Mouse (Mus musculus) cerebellum, adult 2 months (tissue): ENCODE data around the gene Cxcl9. TPM values are rescaled to one million over a fixed set of nuclear protein-coding genes. Genes with fewer than 3 reads are reported as not detected.

Experiments
- DNase-seq, 2 experiments: peaks; one replicate each; pipeline ENCODE4 v3.0.0; 2021
- H3K27ac ChIP-seq: fragments of 200-500 bp; 2 replicates; pipeline ENCODE4 v1.5.1; 2012; ENCODE audit warnings: low read length, control low read depth, inconsistent platforms; ENCODE audit not compliant: insufficient read depth
- H3K27me3 ChIP-seq: fragments of 200-500 bp; 2 replicates; pipeline ENCODE4 v1.6.1; 2012; ENCODE audit warnings: inconsistent platforms, mild to moderate bottlenecking, low read length, moderate library complexity; ENCODE audit not compliant: control insufficient read depth, insufficient read depth
- H3K4me1 ChIP-seq: fragments of 200-500 bp; 2 replicates; pipeline ENCODE4 v1.6.1; 2011; ENCODE audit warnings: low read length; ENCODE audit not compliant: control insufficient read depth, insufficient read depth
- H3K4me3 ChIP-seq: fragments of 200-500 bp; replicated peaks from 2 replicates; pipeline ENCODE3; 2011; ENCODE audit warnings: mild to moderate bottlenecking, low read depth, low read length, control low read depth; ENCODE audit not compliant: insufficient read depth
- CTCF ChIP-seq: fragments of 200-500 bp; IDR thresholded peaks from 2 replicates; pipeline ENCODE4 v1.5.1; 2011; ENCODE audit warnings: low read depth, mild to moderate bottlenecking, control low read depth, low read length, moderate library complexity, borderline replicate concordance; ENCODE audit not compliant: insufficient read depth
- POLR2A ChIP-seq: fragments of 200-500 bp; IDR thresholded peaks from 2 replicates; pipeline ENCODE4 v1.6.1; 2011; ENCODE audit warnings: low read length, control low read depth, borderline replicate concordance; ENCODE audit not compliant: insufficient read depth
- WGBS: fragments of 180-500 bp; shearing (Covaris S2); methylation state at CpG from one replicate; pipeline ENCODE4 v1.1.7; 2018; 5-methylcytosine and 5-hydroxymethylcytosine counted together
- polyA plus RNA-seq: library from polyadenylated mRNA; depleted of rRNA; stranded (reverse); fragments of >200 nt; gene quantifications from 2 replicates; pipeline ENCODE4 v1.2.3, GENCODE M21; 2012

Gene Cxcl9
- polyA plus RNA-seq, 1 experiment = not detected

DNA sequence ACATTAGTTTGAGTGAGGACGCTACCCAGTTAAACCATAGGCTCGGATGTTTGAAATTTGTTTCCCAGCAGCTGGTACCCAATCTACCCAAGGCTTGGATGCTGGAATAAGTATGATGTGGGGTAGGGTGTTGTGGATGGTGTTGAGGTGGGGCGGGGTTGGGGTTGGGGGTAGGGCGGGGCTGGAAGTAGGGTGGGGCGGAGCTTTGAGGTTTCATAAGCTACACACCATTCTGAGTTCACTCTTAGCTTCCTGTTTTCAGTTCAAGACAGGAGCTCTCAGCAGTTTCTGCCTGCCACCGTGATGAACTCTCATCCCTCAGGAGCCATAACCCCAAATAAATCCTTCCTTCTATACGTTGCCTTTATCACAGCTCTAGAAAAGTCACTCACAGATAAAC lies 9.8 kb downstream of the Cxcl9 start:
- no peaks in the 10 kb centered on the region for H3K27me3 ChIP-seq
- H3K4me3 ChIP-seq = no peak overlapping the region
- H3K4me1 ChIP-seq = no peaks in the 10 kb centered on the region
- H3K27ac ChIP-seq = no peak overlapping the region
- WGBS = 86% methylated on average over 7 of the region's 7 CpGs
- TF ChIP-seq CTCF = no peak
- TF ChIP-seq POLR2A = no peak
- DNase-seq = no peak

DNA sequence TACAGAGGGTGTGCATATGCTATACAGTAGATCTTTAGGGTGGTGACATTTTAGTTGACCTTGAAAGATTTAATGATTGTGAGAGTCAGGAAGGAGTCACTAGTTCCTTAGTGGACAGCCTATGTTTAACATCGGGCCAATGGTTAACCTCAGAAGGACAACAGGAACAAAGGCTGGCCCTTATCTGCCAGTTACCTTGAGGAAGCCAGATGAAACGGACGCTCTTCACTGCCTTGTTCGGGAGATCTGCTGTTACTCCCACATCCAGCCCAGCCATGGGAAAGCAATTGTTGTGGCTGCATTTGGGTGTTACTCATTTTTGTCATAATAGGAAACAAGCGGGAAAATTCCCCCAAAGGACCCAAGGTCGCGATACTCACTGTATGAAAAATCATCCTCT lies 14.1 kb downstream of the Cxcl9 start:
- Histone ChIP-seq H3K27me3 (no peaks in the 10 kb centered on the region), H3K4me3 (no peak overlapping the region), H3K4me1 (no peaks in the 10 kb centered on the region; the same call in 1 of the 2 replicates), H3K27ac (no peak overlapping the region)
- WGBS = 80% methylated on average over 7 of the region's 7 CpGs
- TF ChIP-seq CTCF (no peak), POLR2A (no peak)
- no peak for DNase-seq

DNA sequence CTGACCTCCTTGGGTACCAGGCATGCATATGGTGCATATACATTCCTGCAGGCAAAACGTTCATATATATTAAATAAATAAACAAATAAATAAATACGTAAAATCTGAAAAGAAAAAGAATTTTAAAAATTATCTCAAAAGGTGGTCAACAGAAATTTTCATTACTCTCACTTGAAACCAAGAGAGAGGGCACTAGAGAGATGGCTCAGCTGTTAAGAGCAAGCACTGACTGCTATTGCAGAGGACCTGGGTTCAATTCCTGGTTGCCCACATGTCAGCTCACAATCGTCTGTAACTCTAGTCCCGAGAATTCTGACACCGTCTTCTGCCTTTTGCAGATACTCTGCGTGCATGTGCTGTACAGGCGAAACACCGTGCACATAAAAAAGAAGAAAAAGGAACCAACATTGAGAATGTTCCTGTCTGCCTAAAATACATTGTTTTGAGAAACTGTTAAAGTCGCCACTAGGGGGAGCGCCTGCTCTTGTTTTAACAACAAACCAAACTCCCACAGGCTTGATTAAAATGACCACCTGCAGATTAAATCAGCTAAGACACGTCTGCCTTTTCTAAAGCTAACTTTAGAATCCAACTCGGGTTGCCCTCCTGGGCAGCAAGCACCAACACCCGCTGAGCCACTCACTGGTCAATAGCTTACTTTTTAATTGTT lies 15.7 kb downstream of the Cxcl9 start:
- H3K4me1 ChIP-seq = peaks cover 6% of the 10 kb centered on the region; the same call in 1 of the 2 replicates
- no peaks in the 10 kb centered on the region for H3K27me3 ChIP-seq
- no peak overlapping the region for H3K27ac ChIP-seq
- 15% methylated on average over 13 of the region's 13 CpGs for WGBS
- peak; percentile 80 to 83 for DNase-seq
- no peak overlapping the region for H3K4me3 ChIP-seq
- TF ChIP-seq POLR2A (no peak), CTCF (peak; percentile 41; the same call in 1 of the 2 replicates)

DNA sequence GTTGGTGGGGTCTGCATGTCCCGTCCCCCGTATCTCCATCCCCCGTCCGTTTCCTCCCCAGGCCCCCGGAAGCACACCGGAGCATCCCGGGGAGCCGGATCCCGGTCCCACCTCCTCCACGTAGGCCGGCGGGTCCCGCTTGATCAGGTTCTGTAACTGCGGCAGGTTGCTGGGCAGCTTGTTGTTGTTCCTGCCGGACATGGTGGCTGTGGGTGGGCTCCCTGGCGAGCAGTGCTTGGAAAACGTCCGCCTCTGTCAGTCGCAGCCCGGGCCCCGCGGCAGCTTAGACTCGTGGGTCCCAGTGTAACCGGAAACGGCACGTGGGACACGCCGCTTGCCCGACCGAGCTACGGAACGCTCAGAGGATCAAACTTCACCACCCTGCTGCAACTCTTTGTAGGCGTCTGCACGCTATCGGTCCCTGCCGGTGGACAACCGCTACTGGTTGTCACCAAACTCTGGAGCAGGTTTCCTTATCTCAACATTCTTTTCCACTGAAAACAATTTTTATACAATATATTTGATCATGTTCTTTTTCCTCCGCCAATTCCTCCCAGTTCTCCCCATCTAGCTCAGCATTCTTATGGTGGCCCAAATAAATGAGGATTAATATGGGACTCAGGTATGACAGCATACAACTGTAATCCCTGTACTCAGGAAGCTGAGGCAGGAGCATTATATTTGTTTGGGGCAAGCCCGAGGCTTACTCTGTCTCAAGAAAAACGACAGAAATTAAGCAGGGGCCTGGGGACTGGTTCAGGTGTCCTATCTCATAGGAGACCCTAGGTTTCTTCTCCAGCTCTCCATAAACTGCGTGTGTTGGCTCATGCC lies 18.0 kb downstream of the Cxcl9 start, which contains the start of gene Sdad1:
Gene Sdad1, minus strand, starts transcription at position 799 of the 831 bp plus-strand sequence.
- Histone ChIP-seq H3K27ac (no peak within 1 kb of the TSS), H3K4me1 (peaks cover 6% of the 10 kb centered on the region; the same call in 1 of the 2 replicates), H3K27me3 (no peaks in the 10 kb centered on the region), H3K4me3 (peak within 1 kb of the TSS; percentile 71)
- WGBS = 3% methylated on average over 41 of the region's 41 CpGs
- TF ChIP-seq CTCF = peak; percentile 64
- TF ChIP-seq POLR2A = peak; percentile 38; the same call in 1 of the 2 replicates
- DNase-seq = peak; percentile 94

DNA sequence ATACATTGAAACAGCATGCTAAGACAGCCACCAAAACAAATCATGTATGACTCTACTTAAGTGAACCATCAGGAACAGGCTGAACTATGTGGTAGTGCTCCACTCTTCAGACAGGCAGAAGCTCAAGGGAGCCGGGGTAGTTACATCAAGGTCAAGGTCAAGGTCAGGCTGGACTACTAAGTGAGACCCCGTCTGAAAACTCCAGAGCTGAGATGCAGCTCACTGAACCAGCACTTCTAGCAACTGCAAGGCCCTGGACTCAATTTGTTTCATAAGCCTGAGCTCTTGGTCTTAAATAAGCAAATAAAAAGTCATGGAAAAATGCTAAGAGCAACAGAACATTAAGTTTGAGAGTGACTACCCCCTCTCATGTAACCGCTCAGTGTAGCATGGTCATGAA lies 23.6 kb downstream of the Cxcl9 start:
- H3K27me3 ChIP-seq = no peaks in the 10 kb centered on the region
- TF ChIP-seq POLR2A = no peak
- TF ChIP-seq CTCF = no peak
- no peak overlapping the region for H3K4me3 ChIP-seq
- DNase-seq = no peak
- H3K27ac ChIP-seq = no peak overlapping the region
- WGBS = 86% methylated on average over 3 of the region's 3 CpGs
- peaks cover 6% of the 10 kb centered on the region; the same call in 1 of the 2 replicates for H3K4me1 ChIP-seq

DNA sequence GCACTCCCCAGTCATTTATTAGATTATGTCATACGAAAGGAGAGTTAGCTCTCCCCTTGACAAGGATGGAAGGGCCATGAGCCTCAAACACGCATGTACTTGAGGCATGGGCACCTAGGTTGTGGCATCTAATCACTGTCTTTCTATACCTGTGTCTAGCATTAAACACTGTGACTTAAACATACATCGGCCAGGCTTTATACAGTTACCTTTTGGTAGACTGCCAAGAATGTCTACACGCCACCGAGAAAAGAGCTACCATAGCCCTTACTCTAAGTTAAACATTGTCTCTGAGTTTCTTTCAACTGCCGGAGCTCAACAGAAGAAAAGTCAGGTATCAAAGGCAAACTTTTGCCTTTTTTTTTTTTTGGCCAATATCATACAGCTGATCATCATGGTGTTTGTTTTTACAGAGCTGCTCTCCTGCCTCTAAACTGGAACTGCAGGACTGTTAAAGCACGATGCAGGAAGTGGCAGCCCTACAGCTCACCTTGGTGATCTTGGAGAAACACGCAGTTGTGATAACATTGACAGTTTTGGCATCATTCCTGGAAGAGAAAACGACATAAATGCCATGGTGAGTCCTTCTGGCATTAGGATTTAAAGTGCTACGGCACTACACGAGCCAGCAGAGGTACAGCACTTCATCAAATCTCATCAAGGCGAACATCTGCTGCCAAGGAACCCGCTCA lies 25.6 kb downstream of the Cxcl9 start:
- WGBS = 69% methylated on average over 13 of the region's 13 CpGs
- no peak for DNase-seq
- Histone ChIP-seq H3K4me1 (no peaks in the 10 kb centered on the region), H3K27me3 (no peaks in the 10 kb centered on the region), H3K27ac (no peak overlapping the region), H3K4me3 (no peak overlapping the region)
- TF ChIP-seq POLR2A (no peak), CTCF (no peak)

DNA sequence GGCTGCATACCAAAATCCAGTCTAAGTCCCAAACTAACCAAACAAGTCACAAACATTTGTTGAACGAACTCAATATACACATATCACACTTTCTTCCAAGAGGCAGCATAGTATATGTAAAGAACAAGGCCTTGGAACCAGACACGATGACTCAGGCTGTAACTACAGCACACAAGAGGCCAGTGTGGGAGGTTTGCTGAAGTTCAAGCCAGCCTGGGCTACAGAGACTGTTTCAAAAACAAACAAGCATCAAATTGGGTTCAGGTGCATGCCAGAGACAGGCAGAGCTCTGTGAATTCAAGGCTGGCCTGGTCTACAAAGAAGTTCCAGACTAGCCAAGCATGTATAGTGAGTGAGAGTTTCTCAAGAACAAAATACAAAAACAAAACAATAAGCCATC lies 33.4 kb downstream of the Cxcl9 start:
- Histone ChIP-seq H3K27me3 (no peaks in the 10 kb centered on the region), H3K4me3 (no peak overlapping the region), H3K27ac (no peak overlapping the region), H3K4me1 (no peaks in the 10 kb centered on the region)
- 92% methylated on average over 2 of the region's 2 CpGs for WGBS
- TF ChIP-seq POLR2A (no peak), CTCF (no peak)
- DNase-seq = no peak
